Mouse (Mus musculus) testis, adult 2 months (tissue): ENCODE measurements at regions not wholly inside any gene's neighbourhood (a gene's known extent, or its start where the extent isn't known, plus 50 kb on each side); places are given as distances from the start of the nearest gene placed in this dataset.

Source experiments
- CTCF ChIP-seq: fragments of 200-500 bp; IDR thresholded peaks from 2 replicates; pipeline ENCODE4 v1.5.1; 2012; ENCODE audit warnings: low read depth, mild to moderate bottlenecking, inconsistent platforms, low read length, moderate library complexity; ENCODE audit not compliant: control insufficient read depth, insufficient read depth, insufficient replicate concordance
- POLR2A ChIP-seq: fragments of 200-500 bp; IDR thresholded peaks from 2 replicates; pipeline ENCODE4 v1.6.1; 2012; ENCODE audit warnings: low read depth, mild to moderate bottlenecking, inconsistent platforms, low read length, moderate library complexity; ENCODE audit not compliant: control insufficient read depth

DNA sequence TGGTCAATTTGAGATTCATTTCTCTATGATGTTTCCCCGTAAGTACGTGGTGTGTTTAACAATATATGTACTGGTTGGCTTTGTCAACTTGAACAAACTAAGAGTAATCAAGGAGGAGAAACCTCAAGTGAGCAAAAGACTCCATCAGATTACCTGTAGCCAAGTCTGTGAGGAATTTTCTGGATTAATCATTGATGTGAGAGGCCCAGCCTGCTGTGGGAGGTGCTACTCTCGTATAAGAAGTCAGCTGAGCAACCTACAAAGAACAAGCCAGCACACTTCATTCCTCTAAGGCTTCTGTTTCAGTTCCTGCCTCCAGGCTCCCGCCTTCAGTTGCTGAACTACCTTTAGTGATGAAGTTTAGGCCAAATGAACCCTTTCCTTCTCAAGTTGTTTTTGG is 77.5 kb upstream of the Vangl1 start:
- TF ChIP-seq CTCF = no peak
- no peak for TF ChIP-seq POLR2A
